Mouse (Mus musculus): ENCODE results near the gene Ccdc88a. TPM values are rescaled to one million over a fixed set of nuclear protein-coding genes. Genes with fewer than 3 reads are reported as not detected.
A peak's percentile ranks its signal among the peaks of the same experiment; 100 is the strongest.
"Not testable (repeated sequence)": the region's sequence is repeated elsewhere in the genome, so short reads cannot be mapped to it uniquely, and the experiment has no call there.

Ccdc88a gene
- total RNA-seq, 2 experiments from 2014 or later: 9.2 to 10.2 TPM

DNA sequence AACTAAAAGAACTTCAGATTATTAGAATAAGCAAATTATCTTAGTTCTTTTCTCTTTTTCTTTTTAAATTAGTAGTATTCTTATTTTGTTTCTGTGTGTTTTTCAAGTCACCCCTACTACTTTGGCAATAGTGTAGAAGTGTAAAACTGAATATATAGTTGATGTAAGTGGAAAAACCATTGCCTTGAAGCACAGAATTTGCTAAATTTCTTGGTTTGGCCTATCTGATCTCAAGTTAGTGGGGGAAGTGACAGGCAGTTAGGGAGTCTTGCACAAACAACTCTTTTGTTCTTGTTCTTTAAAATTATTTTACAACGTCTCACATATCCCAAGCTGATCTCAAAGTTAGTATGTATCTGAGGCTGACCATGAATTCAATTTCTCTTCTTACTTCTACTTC is 57.6 kb downstream of the Ccdc88a start:
- DNase-seq (ENCODE audit: low spot score in 2 of 2): no peak

DNA sequence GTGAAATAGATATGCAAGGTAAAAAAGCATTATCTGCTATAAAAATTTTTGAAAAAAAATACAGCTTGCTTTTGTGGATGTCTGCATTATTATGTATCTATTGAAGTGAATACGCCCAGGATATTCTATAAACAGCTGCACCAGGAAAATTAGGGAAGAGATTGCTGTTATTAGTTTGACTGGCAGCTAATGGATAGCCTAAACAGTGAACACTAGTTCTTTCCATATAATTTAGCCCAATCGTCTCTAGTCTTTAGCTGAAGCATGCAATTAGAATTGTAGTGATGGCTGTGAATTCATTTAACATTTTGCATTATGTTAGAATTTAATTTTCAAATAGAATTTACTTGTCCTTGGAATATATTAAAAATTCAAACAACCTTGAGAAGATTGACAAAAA is 75.3 kb downstream of the Ccdc88a start:
- no peak for DNase-seq (ENCODE audit: low spot score in 2 of 2)

DNA sequence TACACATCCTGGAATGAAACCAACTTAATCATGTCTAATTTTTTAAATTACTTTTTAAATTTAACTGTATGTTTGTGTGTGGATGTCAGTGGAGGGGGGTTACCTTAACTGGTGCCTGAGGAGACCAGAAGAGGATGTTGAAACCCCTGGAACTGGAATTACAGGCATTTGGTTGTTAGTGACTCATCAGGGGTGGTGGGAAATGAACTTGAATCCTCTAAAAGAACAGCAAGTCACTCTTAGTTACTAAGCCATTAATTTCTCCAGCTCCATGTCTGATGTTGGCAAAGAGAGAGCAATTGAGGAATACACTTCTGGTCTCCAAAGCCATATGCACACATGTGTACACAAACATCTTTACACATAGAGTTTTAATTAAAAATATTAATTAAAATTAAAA is 101.2 kb downstream of the Ccdc88a start:
- DNase-seq (ENCODE audit: low spot score in 2 of 2): no peak

DNA sequence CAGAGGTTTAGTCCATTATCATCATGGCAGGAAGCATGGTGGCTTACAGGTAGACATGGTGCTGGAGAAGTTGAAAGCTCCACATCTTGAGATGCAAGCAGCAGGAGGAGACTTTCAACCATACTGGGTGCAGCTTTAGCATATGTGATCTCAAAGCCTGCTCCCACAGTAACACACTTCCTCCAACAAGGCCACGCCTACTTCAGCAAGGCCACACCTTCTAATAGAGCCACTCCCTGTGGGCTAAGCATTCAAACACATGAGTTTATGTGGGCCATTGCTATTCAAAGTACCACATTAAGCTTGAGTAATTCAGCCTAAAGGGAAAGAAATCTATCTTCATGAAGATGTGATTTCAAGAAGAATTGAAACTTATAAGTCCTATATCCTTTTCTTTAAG is 119.7 kb downstream of the Ccdc88a start:
- DNase-seq (ENCODE audit: low spot score in 2 of 2): no peak

DNA sequence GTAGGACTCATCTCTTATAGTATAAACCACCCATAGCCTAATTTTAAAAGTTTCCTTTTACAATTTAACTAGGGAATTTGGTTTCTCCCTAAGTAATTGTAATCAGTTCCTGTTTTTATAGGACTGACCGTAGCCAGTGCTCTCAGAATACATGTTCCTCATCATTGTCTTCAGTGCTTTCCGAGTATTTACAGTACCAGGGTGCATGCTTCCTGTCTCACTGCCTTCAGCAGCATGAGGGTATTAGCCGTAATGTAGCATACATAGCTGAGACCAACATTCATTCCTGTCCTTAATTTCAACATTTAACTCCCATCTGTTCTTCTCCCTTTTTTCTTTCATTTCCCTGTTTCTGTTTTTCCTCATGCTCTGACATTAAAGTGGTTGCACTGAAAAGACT is 123.5 kb downstream of the Ccdc88a start:
- no peak for DNase-seq (ENCODE audit: low spot score in 2 of 2)

DNA sequence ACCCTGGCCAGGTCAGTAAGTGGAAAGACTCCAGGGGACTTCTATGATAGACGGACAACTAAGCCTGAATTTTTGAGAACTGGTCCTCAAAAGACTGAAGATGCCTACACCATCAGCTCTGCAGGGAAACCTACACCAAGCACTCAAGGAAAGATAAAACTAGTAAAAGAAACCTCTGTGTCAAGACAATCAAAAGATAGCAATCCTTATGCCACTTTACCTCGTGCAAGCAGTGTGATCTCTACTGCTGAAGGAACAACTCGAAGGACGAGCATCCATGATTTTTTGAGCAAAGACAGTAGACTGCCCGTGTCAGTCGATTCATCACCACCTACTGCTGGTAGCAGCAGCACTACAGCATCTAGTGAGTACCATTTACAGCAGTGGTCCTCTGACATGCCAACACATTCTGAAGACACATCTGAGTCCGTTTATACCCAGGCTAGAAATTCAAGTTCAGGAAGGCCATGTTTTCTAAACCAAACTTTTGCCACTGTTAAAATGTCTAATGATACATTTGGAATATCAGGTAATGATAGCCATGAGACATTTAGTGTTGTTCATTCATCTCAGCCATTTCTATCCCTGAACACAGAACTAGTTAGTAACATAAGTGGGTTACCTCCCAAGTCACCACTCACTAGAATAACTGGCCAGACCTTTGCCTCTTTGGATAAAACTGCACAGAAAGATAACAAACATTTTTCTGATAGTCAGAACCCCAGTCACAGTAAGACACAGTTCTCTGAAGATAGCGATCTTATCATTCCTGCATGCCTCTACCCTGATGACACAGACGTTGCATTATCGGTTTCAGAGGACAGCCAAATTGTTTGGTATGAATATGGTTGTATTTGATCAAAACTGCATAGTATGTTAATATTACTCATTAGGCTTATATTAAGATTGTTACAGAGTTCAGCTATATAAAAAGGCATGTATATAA is 130.8 kb downstream of the Ccdc88a start:
- DNase-seq (ENCODE audit: low spot score in 2 of 2): no peak

DNA sequence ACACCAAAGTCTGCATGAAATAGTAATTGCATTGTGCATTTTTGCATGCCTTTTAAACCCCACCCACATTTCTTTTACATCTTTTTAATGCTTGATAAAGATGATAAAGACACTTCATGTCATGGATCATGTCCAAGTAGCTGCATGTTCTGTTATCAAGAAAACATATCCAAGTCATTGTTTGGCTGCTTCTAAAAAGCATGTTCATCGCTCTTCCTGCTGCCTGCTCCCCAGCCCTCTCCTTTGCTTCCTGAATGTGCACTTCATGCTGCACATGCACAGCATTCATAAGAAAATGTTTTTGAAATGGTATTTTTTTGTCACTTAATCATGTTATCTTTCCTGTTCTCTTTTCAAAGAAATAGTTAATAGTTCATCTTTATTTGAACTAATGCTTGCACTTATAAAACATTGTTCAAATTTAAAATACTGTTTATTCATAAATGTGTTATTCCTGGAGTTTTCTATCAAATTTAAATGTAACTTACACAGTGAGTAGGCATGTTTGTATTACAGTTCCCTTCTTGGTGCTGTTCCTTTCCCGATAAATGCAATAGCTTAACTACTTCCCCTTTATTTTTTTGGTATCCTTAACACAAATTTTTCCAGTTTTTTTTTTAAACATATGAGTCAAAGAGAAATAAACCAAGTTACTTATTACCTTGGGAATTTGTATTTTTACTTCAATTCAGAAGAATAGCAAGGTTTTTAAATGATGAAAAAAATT is 131.6 kb downstream of the Ccdc88a start:
- no peak for DNase-seq (ENCODE audit: low spot score in 2 of 2)

DNA sequence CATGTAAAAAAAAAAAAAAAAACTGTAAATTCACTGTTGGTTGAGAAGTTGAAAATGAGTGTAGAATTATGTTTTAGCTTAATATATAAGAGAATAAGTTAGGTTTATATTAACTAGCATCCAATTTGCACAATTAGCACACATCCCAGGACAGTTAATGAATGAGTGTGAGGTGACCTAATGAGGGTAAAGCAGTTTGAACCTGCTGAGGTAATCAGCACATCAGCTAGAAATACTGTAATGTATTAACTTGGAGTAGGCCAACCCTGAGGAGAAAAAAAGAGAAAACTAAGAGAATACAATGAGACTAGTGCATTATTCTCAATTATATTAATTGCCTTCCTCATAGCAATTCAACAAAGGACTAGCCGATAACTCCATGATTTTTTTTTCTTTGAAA is 136.0 kb downstream of the Ccdc88a start:
- no peak for DNase-seq (ENCODE audit: low spot score in 2 of 2)

DNA sequence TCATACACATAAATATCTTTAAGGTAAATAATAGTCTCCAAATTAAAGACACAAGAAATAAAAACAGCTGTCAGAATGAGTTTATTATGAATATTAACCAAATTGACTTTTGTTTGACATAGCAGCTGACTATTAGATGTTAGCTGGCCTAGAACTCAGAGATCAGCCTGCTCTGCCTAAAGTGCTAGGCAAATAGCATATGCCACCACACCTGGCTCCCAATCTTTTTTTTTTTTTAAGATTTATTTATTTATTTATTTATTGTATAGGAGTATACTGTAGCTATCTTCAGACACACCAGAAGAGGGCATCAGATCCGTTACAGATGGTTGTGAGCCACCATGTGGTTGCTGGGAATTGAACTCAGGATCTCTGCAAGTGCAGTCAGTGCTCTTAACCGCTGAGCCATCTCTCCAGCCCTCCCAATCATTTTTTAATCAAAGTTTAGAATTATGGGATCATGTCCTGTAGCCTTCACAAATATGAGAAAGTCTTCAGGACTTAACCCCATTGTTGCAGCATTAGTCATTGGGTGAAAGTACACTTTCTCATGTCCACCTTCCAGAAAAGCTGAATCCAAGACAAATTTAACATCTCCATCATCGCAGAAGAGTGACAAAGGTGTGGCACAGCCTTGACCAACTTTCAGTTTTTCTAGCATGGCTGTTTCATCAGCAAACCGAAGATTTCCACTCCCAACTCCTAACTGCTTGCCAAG is 139.5 kb downstream of the Ccdc88a start:
- no peak for DNase-seq (ENCODE audit: low spot score in 2 of 2)

DNA sequence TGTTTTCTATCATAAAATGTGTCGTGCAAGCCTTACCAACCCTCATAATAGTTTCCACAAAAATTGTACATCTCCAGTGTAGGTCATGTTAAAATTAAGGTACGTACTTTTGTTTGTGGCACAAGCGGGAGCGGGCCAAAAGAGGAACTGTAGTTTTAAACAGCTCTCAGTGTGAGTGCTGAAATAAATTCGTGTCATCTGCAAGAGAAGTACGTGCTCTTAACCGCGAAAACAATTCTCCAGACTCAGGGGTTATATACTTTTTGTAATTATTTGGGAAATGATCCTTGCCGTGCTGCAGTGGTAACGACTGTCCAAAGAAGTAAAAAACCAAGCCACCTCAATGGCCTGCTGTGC is 140.8 kb downstream of the Ccdc88a start:
- no peak for DNase-seq (ENCODE audit: low spot score in 2 of 2)

DNA sequence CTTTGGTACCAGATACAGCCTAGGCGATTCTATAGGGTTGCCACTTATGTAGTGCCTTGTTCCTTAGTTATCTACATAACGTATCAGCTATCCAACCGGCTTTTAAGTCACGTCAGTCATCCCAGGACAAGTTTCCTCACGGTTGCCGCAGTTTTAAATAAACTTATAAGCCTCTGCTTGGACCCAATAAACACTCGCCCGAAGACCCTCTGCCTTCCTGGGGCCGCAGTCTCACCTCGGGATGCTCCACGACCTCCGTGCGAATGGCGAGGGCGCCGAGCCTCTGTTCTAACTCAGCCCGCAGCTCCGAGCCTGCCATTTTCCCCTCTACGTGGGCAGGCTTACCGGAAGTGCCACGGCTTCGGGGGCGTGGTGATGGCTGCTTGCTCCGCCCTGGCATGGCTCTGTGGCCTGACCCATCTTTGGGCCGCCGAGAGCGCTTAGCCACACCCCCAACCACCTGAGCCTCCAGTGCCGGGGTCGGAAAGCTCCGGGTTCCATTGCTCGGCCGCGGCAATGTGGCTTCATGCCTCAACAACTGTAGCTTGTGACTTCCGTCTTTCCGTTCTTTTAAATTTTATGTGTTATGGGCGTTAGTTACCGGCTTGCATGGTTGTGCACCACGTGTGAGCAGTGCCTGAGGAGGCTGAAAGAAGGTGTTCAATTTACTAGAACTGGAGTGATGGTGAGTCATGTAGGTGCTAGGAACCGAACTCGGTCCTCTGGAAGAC is 141.4 kb downstream of the Ccdc88a start, which contains the start of gene Prorsd1:
Gene Prorsd1, minus strand, starts transcription at position 352 of the 731 bp plus-strand sequence.
- peak; percentile 86 to 88 for DNase-seq (ENCODE audit: low spot score in 2 of 2)

DNA sequence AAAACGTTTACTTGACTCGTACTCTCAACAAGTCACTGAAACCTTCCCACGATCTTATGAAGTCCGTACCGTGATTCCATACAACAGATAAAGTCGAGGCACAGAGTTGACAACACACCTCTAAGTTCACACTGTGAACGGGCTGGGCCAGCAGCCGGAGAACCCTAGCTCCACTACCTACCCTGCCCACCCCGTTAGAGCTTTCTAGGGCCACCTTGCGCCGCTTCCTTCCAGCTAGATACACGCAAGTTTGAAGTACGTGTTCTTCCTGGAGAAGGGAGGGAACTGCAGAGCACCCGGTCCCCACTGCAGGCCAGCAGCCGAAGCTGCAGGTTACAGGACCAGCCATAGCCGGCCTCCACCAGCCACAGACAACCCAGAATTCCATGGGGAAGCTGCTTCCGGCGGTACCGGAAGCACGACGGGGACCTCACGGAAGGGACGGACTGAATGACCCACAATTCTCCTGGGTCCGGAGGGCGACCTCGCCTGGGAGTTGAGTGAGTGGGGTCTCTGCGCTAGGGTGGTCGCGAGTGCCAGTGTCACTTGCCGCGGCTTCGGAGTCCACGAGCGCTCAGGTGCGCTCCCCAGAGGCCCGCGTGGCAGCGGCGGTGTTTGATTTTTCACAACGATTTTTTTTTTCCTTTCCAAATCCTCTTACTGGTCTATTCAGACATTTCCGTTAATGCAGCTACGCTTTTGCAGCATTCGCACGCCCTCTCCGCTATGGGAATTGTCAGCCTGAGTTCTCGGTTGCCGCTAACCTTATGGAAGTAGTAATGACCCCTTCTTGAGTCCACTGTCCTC is 152.7 kb downstream of the Ccdc88a start, which contains the start of gene Mtif2:
Gene Mtif2, plus strand, starts transcription at position 421 of the 807 bp plus-strand sequence.
- DNase-seq (ENCODE audit: low spot score in 2 of 2): peak; percentile 64 to 69

DNA sequence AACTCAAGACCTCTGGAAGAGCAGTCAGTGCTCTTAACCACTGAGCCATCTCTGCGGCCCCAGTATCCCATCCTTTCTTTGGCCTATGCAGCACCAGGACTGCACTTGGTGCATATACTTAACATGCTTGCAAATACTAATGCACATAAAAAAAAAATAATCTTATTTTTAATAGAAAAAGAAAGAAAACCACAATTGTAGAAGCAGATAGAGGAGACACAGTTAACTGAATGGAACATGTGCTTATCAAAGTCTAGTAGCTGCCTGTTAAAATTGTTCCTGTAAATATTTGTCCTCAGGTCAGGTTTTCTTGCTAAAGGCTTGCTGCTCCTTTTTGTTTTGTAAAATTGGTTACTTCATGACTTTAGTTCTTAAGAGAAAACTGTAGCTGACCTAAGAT is 164.7 kb downstream of the Ccdc88a start:
- DNase-seq (ENCODE audit: low spot score in 2 of 2): no peak

DNA sequence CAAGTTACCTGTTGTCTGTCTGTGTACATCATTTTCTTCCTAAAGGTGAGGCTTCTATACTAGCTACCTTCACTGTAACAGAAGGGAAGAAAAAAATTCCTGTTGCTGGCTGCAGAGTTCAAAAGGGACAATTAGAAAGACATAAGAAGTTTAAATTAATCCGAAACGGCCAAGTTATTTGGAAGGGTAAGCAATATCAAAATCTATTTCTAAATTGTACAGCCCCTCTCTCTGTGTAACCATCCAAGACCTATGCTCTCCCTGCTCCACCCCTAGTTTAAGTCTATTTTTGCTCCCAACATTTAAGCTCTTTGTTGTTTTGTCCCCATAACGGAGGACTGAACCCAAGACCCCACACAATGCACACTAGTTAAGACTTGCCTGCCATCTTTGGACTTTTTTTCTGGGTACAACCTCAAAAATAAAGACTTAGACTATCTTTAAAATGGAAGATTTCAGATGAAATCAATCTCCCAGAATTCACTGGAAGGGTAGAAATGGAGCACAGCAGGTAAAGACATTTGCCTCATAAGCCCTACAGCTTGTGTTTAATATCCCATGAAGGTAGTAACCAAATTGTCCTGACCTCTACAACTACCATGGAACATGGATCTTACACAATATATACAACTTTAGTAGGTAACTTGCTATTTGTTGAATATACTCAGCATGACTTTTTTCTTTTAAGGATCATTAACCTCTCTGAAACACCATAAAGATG is 170.9 kb downstream of the Ccdc88a start:
- DNase-seq (ENCODE audit: low spot score in 2 of 2): no peak

DNA sequence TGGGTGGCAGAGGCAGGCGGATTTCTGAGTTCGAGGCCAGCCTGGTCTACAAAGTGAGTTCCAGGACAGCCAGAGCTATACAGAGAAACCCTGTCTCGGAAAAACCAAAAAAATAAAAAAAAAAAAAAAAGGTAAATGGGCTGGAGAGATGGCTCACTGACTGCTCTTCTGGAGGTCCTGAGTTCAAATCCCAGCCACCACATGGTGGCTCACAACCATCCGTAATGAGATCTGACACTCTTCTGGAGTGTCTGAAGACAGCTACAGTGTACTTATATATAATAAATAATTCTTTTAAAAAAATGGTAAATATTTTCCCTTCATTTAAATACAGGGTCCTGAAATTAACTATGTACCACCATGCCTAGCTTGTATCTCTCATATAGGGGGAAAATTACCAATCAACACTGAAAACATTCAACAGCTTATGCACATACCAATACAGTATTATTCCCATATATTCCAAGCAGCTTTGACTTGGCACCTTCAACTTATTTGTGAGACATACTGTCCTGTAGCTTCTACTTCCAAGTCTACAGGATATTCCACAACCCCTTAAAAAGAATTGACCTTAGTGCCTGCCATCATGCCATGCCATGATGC is 171.8 kb downstream of the Ccdc88a start:
- not testable (repeated sequence) for DNase-seq (ENCODE audit: low spot score in 2 of 2)

DNA sequence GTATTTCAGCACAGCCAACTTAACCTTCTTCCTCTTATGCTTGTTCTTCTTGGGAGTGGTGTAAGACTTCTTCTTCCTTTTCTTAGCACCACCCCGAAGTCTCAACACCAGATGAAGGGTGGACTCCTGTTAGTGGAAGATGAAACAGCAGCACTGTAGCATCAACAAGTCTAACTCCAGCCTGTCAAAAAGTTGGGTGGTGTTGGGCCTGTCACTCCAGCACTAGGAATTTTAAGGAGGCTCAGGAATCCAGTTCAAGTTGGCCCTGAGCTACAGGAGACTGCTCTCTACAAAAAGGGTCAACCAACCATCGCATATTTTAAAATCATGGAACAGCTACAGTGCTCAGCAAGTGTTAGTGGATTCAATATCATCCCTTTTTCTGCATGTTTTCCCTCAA is 172.8 kb downstream of the Ccdc88a start:
- DNase-seq (ENCODE audit: low spot score in 2 of 2): not testable (repeated sequence)

DNA sequence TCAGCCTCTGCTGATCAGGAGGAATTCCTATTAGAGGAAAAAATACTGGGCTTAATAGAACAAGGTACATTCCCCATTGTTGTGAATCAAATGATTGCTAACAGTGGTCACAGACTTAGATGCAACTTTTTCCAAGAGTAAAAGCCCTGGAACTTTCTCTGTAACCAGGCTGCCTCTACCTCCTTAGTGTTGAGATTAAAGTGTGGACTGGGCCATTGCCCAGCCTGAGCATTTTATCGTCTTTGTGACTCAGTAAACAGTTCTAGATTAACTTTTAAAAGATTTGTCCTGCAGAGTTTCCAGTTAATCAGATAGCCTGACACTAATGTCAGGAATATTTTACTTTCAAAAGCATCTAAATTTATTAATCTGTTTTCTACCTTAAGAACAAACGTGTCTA is 173.3 kb downstream of the Ccdc88a start:
- no peak for DNase-seq (ENCODE audit: low spot score in 2 of 2)

DNA sequence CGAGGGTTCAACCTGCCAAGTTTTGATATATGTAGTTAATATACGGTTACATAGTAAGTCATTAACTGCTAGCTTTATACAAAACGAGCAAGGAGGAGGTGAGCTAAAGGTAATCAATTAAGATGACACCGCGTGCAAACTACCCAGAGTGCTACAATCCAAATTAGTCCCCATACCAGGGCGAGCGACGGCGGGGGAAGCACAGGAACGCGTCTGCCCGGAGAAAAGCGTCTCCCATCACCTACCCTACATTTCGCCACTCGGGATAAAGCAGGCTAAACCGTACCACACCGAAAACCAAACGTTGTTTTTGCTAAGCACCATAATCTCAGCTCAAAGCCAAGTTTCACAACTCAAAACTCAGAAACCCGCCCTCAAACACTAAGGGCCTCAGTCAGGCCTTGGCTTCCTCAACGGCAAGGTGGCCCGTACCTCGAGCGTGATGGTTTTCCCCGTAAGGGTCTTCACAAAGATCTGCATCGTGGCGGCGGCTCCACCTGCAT is 173.8 kb downstream of the Ccdc88a start:
- no peak for DNase-seq (ENCODE audit: low spot score in 2 of 2)

Data from adrenal gland, adult 18-20 months (tissue).